Mouse (Mus musculus): Measurements from ENCODE around the gene Mtss1l. TPM values are rescaled to one million over a fixed set of nuclear protein-coding genes. Genes with fewer than 3 reads are reported as not detected.

Gene Mtss1l
- total RNA-seq (2021), result 10 to 100 TPM; 51.6 to 53.3 TPM
- long read RNA-seq, experiment 1, full-length matches to known transcripts, result 2 of 26 reads
- long read RNA-seq, experiment 1, partial matches to known transcripts, result 6 of 26 reads
- long read RNA-seq, experiment 1, other reads (novel, unspliced or antisense), result 18 of 26 reads
- long read RNA-seq, experiment 2, full-length matches to known transcripts, result 4 of 38 reads
- long read RNA-seq, experiment 2, partial matches to known transcripts, result 6 of 38 reads
- long read RNA-seq, experiment 2, other reads (novel, unspliced or antisense), result 28 of 38 reads

DNA sequence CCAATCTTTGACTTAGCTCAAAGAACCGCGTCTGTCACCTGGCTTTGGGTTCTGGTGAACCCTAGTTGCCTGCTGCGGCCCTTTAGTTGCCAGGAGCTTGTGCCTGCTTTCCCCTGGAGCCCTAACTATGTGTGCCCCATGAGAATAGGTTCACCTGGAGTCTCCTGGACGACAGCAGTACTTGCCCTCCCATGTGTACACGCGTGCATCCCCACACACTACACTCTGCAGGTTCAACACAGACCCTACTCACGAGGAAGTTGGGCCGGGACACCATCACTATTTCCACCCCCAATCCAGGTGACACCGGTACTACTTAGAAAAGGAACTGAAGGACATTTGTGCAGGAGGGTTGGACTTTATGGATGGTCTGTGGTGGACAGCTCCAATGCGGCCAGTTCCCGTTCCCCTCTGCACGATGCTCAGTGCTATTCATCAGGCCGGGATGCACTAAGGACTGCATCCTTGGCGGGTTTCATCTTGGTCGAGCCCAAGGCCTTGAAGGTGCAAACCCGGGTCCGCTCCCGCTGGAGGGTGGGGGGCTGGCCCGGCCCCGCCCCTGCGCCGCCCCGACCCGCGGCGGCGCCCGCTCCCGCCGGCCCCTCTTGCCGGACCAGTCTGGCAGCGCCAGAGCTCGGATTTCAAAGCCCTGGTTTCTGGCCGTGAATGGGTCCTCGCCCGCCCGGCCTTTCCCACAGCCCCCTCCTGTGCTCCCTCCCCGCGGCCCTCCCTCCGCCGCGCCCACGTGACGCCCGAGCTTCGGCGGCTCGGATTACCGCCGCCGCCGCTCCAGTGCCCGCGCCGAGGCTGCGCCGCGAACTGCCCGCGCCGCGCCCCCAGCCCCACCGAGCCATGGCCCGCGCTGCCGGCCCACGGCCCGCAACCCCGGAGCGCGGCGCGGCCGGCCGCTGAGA, at the start of gene Mtss1l:
Mtss1l (plus strand) TSS at position 792 of the 914 bp plus-strand sequence.
- DNase-seq (ENCODE audit: low spot score in 2 of 2), result peak; percentile 67 to 73

DNA sequence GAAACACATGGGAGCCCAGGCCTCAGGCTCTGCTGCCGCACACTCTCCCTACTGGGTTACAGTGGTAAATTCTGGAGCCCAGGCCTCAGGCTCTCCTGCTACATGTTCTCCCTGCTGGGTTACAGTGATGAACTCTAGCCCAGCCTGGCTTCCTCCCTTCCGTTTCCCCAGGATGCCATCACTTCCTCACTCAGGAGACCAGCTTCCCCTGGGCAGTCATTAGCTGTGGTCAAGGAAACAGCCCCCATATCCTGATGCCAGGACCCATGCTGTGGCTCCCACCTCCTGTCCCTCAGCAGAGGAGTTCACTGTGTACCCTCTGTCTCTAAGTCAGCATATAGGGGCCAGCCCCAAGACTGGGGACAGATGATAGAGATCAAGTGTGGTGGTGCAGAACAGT, 49.1 kb upstream of the Mtss1l start:
- no peak for DNase-seq (ENCODE audit: low spot score in 2 of 2)

DNA sequence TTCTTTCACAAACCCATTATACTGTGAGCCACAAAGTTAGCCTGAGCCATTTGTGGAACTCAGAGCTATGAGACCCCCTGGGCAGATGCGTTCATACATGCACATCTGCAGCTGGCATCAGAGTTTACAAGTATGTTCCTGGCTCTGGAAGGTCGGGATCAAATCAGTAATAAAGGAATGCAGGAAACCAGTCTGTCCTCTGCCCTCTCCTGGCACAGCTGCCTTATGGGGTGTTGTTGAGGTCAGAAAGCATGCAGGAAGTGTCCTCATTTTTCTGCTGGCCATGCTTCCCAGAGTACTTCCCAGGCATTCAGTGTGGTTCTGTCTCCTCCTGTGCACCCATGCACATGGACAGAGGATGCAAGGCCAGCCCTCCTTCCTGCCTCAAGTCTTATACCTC, 48.1 kb upstream of the Mtss1l start:
- DNase-seq (ENCODE audit: low spot score in 2 of 2), result no peak

DNA sequence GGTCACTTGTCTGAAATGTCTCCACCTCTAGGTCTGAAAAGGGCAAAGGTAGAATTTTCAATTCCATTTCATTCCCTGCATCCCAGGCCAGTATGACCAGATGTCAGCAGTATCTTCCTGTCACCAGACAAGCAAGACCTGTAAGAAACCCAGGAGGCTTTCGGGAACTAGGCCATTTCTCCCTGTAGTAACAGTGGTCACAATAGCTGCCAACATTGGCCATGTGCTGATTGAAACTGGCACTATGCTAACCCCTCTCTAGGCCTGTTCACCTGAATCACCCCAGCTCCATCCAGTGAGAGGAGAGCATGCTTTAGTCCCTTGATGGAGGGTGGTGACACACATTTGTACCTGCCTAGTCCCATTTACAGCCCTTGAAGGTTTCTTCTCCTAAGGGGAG, 46.7 kb upstream of the Mtss1l start:
- no peak for DNase-seq (ENCODE audit: low spot score in 2 of 2)

DNA sequence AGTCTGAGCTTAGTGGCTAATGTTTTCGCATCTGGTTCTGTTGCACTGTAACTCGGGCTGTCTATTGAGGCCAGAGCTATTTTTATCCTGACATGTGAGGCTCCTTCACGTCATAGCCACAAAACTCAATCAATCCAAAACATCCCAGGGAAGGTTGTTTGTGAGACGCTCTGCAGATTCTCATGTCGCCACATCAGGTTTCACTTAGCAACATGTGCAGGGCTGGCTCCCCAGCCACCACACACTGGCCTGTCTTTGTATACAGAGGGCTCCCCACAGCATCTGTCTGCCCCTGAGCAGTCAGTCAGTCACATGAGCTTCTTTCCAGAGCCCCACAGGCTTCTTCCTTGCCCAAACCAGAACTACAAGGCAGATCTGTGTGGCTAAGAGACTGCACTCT, 44.6 kb upstream of the Mtss1l start:
- DNase-seq (ENCODE audit: low spot score in 2 of 2), result no peak

DNA sequence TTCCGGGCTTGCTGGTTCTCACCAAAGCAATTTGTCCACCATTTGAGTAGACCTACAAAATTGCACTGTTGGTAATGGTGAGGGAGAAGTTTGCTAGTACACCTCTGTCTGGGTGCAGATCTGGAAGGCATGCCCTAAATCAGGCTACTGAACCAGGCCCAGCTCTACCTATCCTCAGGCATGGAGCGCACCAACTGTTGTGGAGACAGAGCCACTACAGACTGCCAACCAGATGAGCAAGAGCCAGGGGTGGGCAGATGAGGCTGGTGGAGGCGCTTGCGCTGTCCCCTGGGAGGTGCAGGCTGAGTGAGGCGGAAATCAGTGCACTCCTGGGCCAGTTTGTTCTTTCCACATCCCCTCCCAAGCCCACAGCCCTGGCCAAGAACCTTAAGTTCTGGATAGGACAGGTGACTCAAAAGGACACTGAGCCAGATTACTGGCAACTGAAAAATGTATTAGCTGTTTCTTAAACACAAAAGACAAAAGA, 44.1 kb upstream of the Mtss1l start:
- DNase-seq (ENCODE audit: low spot score in 2 of 2), result no peak

DNA sequence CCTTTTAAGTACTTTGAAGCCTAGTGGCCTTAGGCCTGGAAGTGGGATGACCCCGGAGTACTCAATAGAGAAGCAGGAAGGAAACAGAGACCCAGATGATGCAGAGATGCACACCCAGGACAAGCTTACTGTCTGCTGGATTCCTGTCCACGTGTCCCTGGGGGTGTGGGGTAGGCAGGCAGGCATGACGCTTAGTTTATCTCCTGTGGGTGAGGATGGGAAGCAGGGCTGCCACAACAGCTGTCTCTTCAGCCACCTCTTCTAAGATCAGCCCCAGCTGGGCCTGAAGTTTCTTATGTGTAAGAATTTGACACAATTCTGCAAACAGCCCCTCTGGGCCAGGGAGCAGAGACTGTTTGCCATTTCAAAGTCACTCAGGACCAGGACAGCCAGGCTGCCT, 42.3 kb upstream of the Mtss1l start:
- DNase-seq (ENCODE audit: low spot score in 2 of 2), result no peak

DNA sequence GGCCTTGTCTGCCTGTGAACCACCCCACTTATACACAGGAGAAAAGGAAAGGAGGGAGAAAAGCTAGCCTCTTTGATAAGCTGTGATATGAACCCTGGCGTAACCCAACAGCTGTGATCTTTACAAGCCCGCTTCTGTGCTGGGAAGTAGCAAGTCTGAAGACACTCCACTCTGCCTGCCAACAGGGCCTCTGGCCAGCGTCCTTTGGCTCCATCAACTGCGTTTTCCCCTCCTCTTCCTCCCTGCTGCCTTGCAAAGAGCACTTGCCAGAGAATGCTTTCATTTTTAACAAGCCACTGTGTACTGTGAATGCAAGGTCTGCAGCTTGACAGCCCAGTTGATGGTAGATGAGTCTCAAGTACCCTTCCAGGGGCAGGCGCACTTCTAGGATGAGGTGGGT, 33.5 kb upstream of the Mtss1l start:
- DNase-seq (ENCODE audit: low spot score in 2 of 2), result no peak

DNA sequence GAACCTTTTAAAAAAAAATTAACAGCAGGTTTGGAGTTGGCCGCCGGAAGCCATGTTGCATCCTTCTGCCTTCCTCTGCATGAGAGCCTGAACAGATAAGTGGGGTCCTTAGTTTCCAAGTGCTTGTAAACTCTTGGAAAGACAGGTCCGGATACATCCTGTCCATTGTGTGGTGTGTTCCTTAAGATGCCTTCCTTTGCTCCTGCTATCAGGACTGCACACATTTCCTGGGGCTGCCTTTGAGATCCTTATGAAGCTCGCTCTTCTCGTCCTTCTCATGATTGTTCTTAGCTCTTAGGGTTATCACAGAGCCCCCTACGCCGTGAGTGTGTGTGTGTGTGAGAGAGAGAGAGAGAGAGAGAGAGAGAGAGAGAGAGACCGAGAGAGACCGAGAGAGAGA, 31.3 kb upstream of the Mtss1l start:
- DNase-seq (ENCODE audit: low spot score in 2 of 2), result no peak

DNA sequence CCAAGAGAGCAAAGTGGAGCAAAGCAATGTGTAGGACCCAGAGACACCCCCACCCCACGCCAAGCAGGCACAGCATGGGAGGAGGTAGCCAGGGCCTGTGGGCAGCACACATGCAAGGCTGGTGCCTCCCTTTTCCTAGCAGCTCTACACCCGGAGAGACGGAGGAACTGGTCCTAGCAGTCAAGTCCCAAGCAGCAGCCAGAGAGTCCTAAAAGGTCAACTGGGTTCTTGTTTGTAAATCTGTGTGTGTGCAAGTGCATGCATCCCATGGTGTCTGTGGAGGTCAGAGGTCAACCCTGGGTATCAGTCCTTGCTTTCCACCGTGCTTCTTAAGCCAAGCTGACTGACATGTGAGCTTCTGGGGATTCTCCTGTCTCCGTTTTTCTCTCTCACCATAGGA, 27.1 kb upstream of the Mtss1l start:
- no peak for DNase-seq (ENCODE audit: low spot score in 2 of 2)

DNA sequence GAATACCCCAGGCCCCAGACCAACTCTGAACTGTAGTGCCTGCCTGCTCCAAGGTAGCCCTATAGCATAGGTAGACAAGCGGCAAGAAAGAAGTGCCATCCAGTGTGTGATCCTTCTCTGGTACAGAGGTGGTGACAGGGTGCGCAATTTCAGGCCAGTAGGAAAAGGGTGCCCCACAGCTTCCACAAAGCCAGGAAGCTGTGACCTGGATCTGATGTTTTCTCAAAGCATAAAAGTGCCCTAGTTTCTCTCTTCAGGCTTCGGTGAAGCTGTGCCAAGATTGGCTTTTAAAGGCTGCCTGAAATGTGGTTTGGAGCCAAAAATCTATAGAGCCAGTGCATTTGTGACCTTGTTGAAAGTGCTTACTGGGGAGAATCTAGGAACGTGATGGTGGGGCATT, 26.4 kb upstream of the Mtss1l start:
- DNase-seq (ENCODE audit: low spot score in 2 of 2), result no peak

DNA sequence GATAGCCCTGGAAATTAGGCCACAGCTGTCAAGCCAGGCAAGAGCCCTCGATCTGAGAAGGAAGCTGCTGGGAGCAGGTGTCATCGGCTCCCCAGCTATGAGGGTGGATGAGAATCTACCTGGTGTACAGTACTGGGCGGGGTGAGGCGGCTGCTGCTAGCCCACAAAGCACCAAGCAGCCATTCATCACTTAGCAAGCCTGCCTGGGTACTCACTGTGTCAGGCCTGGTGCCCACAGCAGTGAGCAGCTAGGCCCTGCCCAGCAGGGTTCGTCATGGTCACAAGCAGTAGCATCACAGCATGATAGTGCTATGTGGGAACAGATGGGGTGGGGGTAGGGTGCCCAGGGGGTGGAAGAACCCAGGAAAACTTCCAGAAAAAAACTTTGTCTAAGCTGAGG, 25.8 kb upstream of the Mtss1l start:
- no peak for DNase-seq (ENCODE audit: low spot score in 2 of 2)

DNA sequence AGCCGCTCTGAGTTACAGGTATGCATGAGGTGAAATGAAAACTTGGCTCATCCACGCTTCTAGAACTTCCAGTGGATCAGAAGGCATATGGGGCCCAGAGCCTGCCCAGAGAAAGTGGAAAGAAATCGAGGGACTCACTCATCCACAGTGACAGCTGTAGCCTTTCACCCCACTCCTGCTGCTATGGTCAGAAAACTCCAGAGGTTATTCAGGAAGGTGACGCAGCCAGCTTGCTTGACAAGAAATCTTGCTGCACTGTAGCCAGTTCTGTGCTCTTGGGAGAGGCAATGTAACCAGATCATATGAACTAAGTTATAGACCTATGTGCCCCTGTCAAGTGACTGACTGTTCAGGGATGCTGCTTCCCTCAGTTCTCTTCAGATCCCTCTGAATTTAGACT, 25.2 kb upstream of the Mtss1l start:
- no peak for DNase-seq (ENCODE audit: low spot score in 2 of 2)

DNA sequence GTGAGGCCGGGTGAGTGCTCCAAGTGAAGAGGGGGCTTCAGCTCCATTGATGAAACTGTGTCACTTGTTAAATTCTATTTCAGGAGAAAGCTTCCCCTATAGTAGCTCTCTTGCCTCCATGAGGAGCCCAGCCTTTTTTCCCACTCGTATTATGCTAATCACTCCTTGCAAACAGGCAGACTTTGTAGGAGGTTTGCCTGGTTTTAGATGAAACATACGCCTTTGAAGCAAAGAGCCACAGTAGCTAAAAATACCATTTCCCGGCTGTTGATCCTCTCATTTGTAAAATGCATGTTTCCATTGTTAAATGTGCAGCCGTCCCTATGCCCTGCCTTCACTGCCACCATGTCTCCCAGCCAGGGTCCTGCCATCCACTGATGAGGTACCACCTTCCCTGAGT, 23.7 kb upstream of the Mtss1l start:
- DNase-seq (ENCODE audit: low spot score in 2 of 2), result no peak

DNA sequence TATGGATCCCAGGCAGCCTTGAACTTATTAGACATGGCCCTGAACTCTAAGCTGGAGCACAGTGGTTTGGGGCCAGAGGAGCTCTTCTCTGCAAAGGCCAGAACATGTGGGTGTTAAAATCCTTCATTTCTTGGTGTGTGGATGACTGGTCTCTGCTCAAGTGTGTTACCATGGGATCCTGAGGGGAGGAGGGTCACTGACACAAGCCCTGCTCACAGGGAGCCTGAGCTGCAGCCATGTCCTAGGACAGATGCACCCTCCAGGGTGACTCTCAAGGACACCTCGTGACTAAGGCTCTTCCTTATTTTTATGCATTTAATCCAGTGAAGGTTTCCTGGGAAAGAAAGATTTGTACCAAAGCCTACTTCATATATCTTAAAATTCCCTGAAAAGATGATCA, 23.2 kb upstream of the Mtss1l start:
- no peak for DNase-seq (ENCODE audit: low spot score in 2 of 2)

DNA sequence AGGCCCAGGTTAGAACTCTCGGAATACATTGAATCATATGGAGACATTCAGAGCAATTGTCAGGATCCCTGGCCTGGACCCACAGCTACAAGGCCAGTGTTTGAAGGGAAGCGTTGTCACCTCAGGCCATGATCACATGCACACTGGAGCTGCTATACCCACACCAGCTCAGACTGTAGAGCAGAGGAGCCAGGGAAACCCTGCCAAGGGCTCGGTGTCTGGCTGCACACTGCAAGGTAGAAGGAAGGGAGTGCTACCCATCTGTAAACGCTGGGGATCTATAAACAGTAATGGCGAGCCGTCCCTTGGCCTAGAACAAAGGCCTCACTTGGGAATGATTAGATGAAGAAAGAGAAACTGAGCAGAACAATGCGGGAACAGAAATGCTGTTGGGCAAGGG, 21.8 kb upstream of the Mtss1l start:
- no peak for DNase-seq (ENCODE audit: low spot score in 2 of 2)

DNA sequence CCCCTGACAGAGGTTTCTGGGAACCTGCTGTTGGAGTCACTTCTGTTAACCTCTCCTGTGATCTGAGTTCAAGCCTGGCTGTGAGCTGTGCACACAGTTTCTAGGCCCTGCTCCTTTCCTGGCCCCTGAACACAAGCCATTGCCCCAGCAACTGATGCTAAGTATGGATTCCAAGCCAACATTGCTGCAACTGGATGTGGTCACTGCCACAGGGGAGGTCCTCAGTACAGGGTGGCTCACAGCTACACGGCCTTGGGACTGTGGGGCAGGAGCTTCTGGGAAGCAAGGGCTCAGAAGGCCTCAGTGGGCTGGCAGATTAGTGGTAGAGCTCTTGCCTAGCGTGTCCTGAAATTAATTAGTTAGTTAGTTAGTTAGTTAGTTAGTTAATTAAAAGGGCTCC, 20.7 kb upstream of the Mtss1l start:
- no peak for DNase-seq (ENCODE audit: low spot score in 2 of 2)

DNA sequence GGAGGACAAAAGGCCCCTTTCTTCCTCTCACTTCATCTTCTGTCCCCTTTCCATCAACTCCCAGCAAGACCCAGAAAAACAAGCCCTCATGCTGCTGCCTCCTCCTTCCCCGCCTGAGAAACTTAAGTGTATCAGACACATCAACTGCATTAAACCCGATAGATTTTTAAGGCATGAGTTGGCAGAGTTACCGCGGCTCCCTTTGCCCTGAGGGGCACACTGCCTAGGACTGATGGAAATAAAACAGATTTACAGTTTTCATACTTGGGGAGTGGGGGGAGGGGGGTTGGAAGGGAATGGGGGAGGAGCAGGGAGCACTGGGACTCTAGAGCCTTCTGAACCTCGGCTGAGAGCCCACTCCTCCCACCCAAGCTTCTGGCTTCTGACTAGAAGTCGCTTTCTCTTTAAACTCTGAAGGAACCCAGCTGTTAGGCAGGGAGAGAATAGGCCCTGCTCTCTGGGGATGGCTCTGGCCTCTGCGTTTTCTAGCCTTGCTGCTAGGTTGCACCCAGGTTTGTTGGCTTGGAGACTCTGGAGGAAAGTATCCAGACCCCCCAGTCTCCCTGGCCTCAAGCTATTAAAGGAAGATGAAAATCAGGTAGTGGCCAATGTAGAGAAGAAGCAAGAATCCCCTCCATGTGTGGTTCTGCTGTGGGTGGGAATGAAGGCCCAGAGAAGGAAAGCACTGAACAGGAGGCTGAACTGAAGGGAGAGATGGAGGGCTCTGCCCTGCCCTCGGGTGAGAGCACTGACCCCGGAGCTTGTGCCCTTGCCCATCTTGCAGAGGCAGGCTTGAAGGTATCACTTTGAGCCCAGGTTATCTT, 18.4 kb upstream of the Mtss1l start:
- DNase-seq (ENCODE audit: low spot score in 2 of 2), result no peak

DNA sequence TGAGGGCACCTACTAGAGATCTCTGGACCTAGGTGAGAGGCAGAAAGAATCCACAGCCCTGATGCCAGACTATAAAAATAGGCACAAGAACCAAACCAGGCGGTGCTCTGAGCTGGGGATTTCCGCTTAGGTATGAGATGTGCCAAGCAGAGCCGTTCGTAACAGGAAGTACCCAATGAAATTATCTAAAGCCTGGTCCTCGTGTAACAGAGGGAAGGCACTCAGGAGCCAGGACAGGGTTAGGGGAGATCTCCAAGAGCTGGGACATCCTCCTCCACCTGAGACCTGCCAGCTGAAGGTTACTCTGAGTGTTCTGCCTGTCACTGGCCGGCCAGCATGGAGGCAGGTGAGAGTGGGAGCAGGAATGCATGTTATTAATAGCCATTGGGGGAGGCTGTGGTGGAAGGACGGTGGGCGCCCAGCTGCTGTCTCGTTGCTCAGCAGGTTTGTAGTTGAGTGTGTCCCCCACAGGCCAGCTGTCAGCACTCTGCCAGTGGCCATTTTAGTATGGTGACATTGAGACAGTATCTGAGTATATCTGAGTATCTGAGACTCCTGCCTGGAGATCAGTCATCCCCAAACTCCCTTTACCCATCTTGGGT, 17.7 kb upstream of the Mtss1l start:
- DNase-seq (ENCODE audit: low spot score in 2 of 2), result no peak

DNA sequence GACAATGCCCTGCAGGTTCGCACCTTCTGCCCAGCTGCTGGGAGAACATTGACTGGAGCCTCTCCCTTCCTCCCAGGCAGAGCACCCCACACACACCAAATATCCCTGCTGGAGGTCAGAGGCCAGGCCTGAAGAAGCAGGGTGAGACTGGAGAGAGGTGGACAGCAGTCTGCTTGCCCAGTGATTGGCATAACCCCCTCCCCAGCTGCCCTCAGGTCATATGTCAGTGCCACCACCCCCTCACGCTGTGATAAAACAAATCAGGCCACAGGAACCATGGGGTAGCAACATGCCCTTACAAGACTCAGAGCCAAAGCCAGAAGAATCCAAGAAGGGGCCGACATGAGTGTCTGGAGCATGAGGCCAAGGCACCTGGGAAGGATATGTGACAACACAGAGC, 17.2 kb upstream of the Mtss1l start:
- no peak for DNase-seq (ENCODE audit: low spot score in 2 of 2)
